Mouse (Mus musculus) MEL (cell line): ENCODE measurements around the gene Zbtb18. TPM values are rescaled to one million over a fixed set of nuclear protein-coding genes. Genes with fewer than 3 reads are reported as not detected.
A peak's percentile ranks its signal among the peaks of the same experiment; 100 is the strongest.

Experiments used
- DNase-seq: peaks from one replicate; pipeline ENCODE4 v3.0.0; 2011; ENCODE audit warnings: low read depth, low spot score
- H3K27ac ChIP-seq: 2 replicates; pipeline ENCODE4 v1.5.1; 2012; ENCODE audit warnings: low read depth, mild to moderate bottlenecking, control low read depth, low read length, moderate library complexity; ENCODE audit not compliant: control insufficient read depth
- H3K27me3 ChIP-seq, 2 experiments: fragments of 150-350 bp in 1 of 2; sonication (generic) in 1 of 2; 2 replicates each; pipeline ENCODE4 v1.6.1; 2012; ENCODE audit warnings: low read length in 2 of 2, mild to moderate bottlenecking in 2 of 2, improper control_type of control experiment in 1 of 2, moderate library complexity in 1 of 2; ENCODE audit not compliant: insufficient read depth in 2 of 2, control insufficient read depth in 1 of 2
- H3K36me3 ChIP-seq, 2 experiments: 2 replicates each; pipeline ENCODE4 v1.6.1; 2012 to 2014; ENCODE audit warnings: low read length in 2 of 2, improper control_type of control experiment in 1 of 2, inconsistent platforms in 1 of 2, mild to moderate bottlenecking in 1 of 2; ENCODE audit not compliant: insufficient read depth in 2 of 2, control insufficient read depth in 1 of 2
- H3K4me1 ChIP-seq, 2 experiments: fragments of 150-350 bp in 1 of 2; sonication (generic) in 1 of 2; 2 replicates each; pipeline ENCODE4 v1.6.1; 2012; ENCODE audit warnings: low read length in 2 of 2, improper control_type of control experiment in 1 of 2, mild to moderate bottlenecking in 1 of 2; ENCODE audit not compliant: insufficient read depth in 2 of 2, control insufficient read depth in 1 of 2
- H3K4me3 ChIP-seq, 2 experiments: fragments of 150-350 bp in 1 of 2; sonication (generic) in 1 of 2; 2 replicates each; pipeline ENCODE4 v1.5.1; 2012; ENCODE audit warnings: low read depth in 2 of 2, low read length in 2 of 2, mild to moderate bottlenecking in 2 of 2, moderate library complexity in 2 of 2, control low read depth in 1 of 2, improper control_type of control experiment in 1 of 2; ENCODE audit not compliant: control insufficient read depth in 1 of 2, insufficient read depth in 1 of 2
- H3K79me2 ChIP-seq: 2 replicates; pipeline ENCODE4 v1.6.1; 2012; ENCODE audit warnings: mild to moderate bottlenecking, low read length, moderate library complexity; ENCODE audit not compliant: control insufficient read depth, poor library complexity, insufficient read depth
- H3K9ac ChIP-seq: 2 replicates; pipeline ENCODE4 v1.6.1; 2012; ENCODE audit warnings: low read depth, mild to moderate bottlenecking, control low read depth, low read length, moderate library complexity; ENCODE audit not compliant: control insufficient read depth, poor library complexity, severe bottlenecking
- H3K9me3 ChIP-seq: fragments of 150-350 bp; sonication (generic); replicated peaks from 2 replicates; pipeline ENCODE4 v1.6.1; 2012; ENCODE audit warnings: mild to moderate bottlenecking, low read length, improper control_type of control experiment, moderate library complexity; ENCODE audit not compliant: insufficient read depth
- ELF1 ChIP-seq: IDR thresholded peaks from 2 replicates; pipeline ENCODE4 v1.6.1; 2014; ENCODE audit warnings: low read depth, mild to moderate bottlenecking, inconsistent platforms, low read length, improper control_type of control experiment, moderate library complexity
- ETS1 ChIP-seq: IDR thresholded peaks from 2 replicates; pipeline ENCODE4 v1.6.1; 2012; ENCODE audit warnings: low read depth, mild to moderate bottlenecking, inconsistent platforms, low read length, improper control_type of control experiment, moderate library complexity
- GABPA ChIP-seq: IDR thresholded peaks from 2 replicates; pipeline ENCODE4 v1.6.1; 2012; ENCODE audit warnings: low read depth, mild to moderate bottlenecking, inconsistent platforms, low read length, improper control_type of control experiment, moderate library complexity
- GATA1 ChIP-seq: IDR thresholded peaks from 2 replicates; pipeline ENCODE4 v1.6.1; 2011; ENCODE audit warnings: low read depth, low read length, improper control_type of control experiment
- HCFC1 ChIP-seq: IDR thresholded peaks from 2 replicates; pipeline ENCODE4 v1.6.1; 2012; ENCODE audit warnings: low read depth, mild to moderate bottlenecking, inconsistent platforms, low read length, improper control_type of control experiment, moderate library complexity
- MAX ChIP-seq: IDR thresholded peaks from 2 replicates; pipeline ENCODE4 v1.6.1; 2011; ENCODE audit warnings: low read length, improper control_type of control experiment
- NELFE ChIP-seq: IDR thresholded peaks from 2 replicates; pipeline ENCODE4 v1.6.1; 2011; ENCODE audit warnings: low read depth, low read length, improper control_type of control experiment
- POLR2AphosphoS2 ChIP-seq: IDR thresholded peaks from 2 replicates; pipeline ENCODE4 v1.6.1; 2011; ENCODE audit warnings: low read length, improper control_type of control experiment
- RAD21 ChIP-seq: IDR thresholded peaks from 2 replicates; pipeline ENCODE4 v1.6.1; 2011; ENCODE audit warnings: mild to moderate bottlenecking, low read depth, low read length, improper control_type of control experiment
- TAL1 ChIP-seq: IDR thresholded peaks from 2 replicates; pipeline ENCODE4 v1.6.1; 2012; ENCODE audit warnings: mild to moderate bottlenecking, inconsistent platforms, low read length, moderate library complexity, mixed read lengths
- TCF12 ChIP-seq: IDR thresholded peaks from 2 replicates; pipeline ENCODE4 v1.6.1; 2014; ENCODE audit warnings: low read depth, mild to moderate bottlenecking, inconsistent platforms, low read length, improper control_type of control experiment, moderate library complexity
- UBTF ChIP-seq: IDR thresholded peaks from 2 replicates; pipeline ENCODE4 v1.6.1; 2012; ENCODE audit warnings: low read depth, mild to moderate bottlenecking, inconsistent platforms, low read length, improper control_type of control experiment, moderate library complexity, borderline replicate concordance; ENCODE audit not compliant: insufficient read depth
- USF1 ChIP-seq: IDR thresholded peaks from 2 replicates; pipeline ENCODE4 v1.6.1; 2014; ENCODE audit warnings: low read depth, mild to moderate bottlenecking, inconsistent platforms, low read length, improper control_type of control experiment, moderate library complexity
- USF2 ChIP-seq, 2 experiments: IDR thresholded peaks; 2 replicates each; pipeline ENCODE4 v1.6.1; 2011 to 2012; ENCODE audit warnings: improper control_type of control experiment in 2 of 2, low read length in 2 of 2, borderline replicate concordance in 1 of 2, inconsistent platforms in 1 of 2, low read depth in 1 of 2, mild to moderate bottlenecking in 1 of 2; ENCODE audit not compliant: insufficient read depth in 1 of 2
- ZC3H11A ChIP-seq: IDR thresholded peaks from 2 replicates; pipeline ENCODE4 v1.6.1; 2012; ENCODE audit warnings: low read depth, mild to moderate bottlenecking, inconsistent platforms, low read length, improper control_type of control experiment
- ZKSCAN1 ChIP-seq: IDR thresholded peaks from 2 replicates; pipeline ENCODE4 v1.6.1; 2012; ENCODE audit warnings: low read depth, mild to moderate bottlenecking, inconsistent platforms, low read length, improper control_type of control experiment, moderate library complexity
- ZMIZ1 ChIP-seq: IDR thresholded peaks from 2 replicates; pipeline ENCODE4 v1.6.1; 2012; ENCODE audit warnings: low read depth, mild to moderate bottlenecking, inconsistent platforms, low read length, improper control_type of control experiment, moderate library complexity
- ZNF384 ChIP-seq: IDR thresholded peaks from 2 replicates; pipeline ENCODE4 v1.6.1; 2012; ENCODE audit warnings: low read depth, mild to moderate bottlenecking, inconsistent platforms, low read length, improper control_type of control experiment
- polyA plus RNA-seq, 2 experiments: library from polyadenylated mRNA; stranded (reverse) in 1 of 2; unstranded in 1 of 2; fragments of >175 nt in 1 of 2; fragments of >200 nt in 1 of 2; gene quantifications; 2 replicates each; pipeline versions ENCODE4 v1.2.1 to v1.2.4; 2012; ENCODE audit warnings: low replicate concordance in 2 of 2, low read depth in 1 of 2; ENCODE audit not compliant: insufficient read length in 2 of 2, insufficient read depth in 1 of 2, missing spikeins in 1 of 2
- total RNA-seq: library from RNA; depleted of rRNA; stranded (reverse); fragments of 300-350 nt; gene quantifications from 2 replicates; pipeline ENCODE4 v1.2.3, GENCODE M21; 2012

Gene Zbtb18
- total and polyA plus RNA-seq, 3 experiments: 15.6 to 23.8 TPM; not detected in 1

DNA sequence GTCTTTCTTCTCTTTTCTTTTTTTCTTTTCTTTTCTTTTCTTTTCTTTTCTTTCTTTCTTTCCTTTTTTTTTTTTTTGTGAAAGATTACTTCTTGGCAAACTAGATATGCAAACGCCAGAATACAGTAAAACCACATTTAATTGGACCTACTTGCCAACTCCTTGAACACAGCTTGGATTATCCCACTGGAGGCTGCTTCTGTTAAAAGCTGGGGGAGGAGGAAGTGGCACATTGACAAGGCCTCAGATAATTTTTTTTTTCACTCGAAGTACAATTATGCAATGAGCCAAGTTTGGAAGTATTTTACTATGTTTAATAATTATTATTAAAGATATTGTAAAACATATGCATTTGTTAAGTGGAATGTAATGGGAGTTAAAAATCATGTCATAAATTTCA, 17.4 kb downstream of the Zbtb18 start:
- no peak overlapping the region for H3K9ac ChIP-seq
- H3K27ac ChIP-seq: no peak overlapping the region
- DNase-seq: no peak
- H3K27me3 ChIP-seq: peaks cover 0 to 3% of the 10 kb centered on the region in 2 experiments; a peak in 2 of 4 replicates
- H3K9me3 ChIP-seq: no peaks in the 10 kb centered on the region
- no peaks in the 10 kb centered on the region for H3K36me3 ChIP-seq
- H3K4me3 ChIP-seq: no peak overlapping the region
- H3K79me2 ChIP-seq: no peaks in the 10 kb centered on the region
- no peaks in the 10 kb centered on the region for H3K4me1 ChIP-seq
- TF ChIP-seq UBTF: no peak
- no peak for TF ChIP-seq MAX
- TF ChIP-seq POLR2AphosphoS2: no peak
- no peak for TF ChIP-seq USF1
- TF ChIP-seq ZMIZ1: no peak
- no peak for TF ChIP-seq ZKSCAN1
- peak; percentile 42; the same call in 1 of the 2 replicates for TF ChIP-seq ZNF384

- Histone ChIP-seq H3K4me3 (no peak overlapping the region), H3K79me2 (no peaks in the 10 kb centered on the region), H3K27me3 (no peaks in the 10 kb centered on the region; a peak in 1 of 4 replicates), H3K9ac (no peak overlapping the region), H3K36me3 (peaks cover 0 to 7% of the 10 kb centered on the region in 2 experiments; a peak in 2 of 4 replicates), H3K9me3 (no peaks in the 10 kb centered on the region), H3K27ac (no peak overlapping the region), H3K4me1 (peaks cover 0 to 9% of the 10 kb centered on the region in 2 experiments; a peak in 3 of 4 replicates)
- no peak for DNase-seq
- TF ChIP-seq RAD21 (no peak), UBTF (no peak), ETS1 (no peak), USF2 (IDR thresholded peaks at IDR 0.05; ENCODE audit: borderline replicate concordance in 1 of 2, insufficient read depth in 1 of 2, low read depth in 1 of 2, low read length in 2 of 2) (no peak), POLR2AphosphoS2 (no peak), GABPA (no peak), ZC3H11A (no peak)
Measured at GRCm38 (mm10) chr1:177467150-177467549, 25.0 kb downstream of the Zbtb18 start.

DNA sequence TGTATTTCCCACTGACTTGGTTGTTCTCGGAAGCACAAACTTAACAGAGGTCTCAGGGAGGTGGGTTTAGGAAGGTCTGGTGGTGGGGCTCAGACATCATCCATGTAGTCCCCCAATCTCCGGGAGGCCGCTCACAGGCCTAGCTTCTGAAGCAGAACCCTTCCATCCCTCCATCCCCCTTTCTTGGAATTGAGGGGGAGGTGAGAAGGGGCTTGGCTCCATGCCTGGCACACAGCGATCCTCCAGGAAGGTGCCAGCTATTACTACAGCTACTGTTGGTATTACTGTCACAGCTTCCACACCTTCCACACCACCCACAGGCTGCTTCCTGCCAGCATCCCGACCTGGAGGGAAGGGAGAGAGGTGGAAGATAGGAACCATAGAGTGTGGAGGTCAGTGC, 26.3 kb downstream of the Zbtb18 start:
- Histone ChIP-seq H3K4me1 (peaks cover 0 to 9% of the 10 kb centered on the region in 2 experiments; a peak in 3 of 4 replicates), H3K4me3 (no peak overlapping the region), H3K27me3 (no peaks in the 10 kb centered on the region; a peak in 1 of 4 replicates)

More for the DNA sequence above, 26.3 kb downstream of the Zbtb18 start:
- Histone ChIP-seq H3K9me3 (no peaks in the 10 kb centered on the region), H3K79me2 (no peaks in the 10 kb centered on the region), H3K9ac (no peak overlapping the region), H3K36me3 (peaks cover 0 to 7% of the 10 kb centered on the region in 2 experiments; a peak in 2 of 4 replicates), H3K27ac (no peak overlapping the region)
- DNase-seq: no peak
- no peak for TF ChIP-seq POLR2AphosphoS2
- no peak for TF ChIP-seq ZMIZ1
- TF ChIP-seq GATA1: no peak
- TF ChIP-seq NELFE: no peak
- no peak for TF ChIP-seq HCFC1
- no peak for TF ChIP-seq ELF1
- TF ChIP-seq TAL1: no peak
- no peak for TF ChIP-seq ZC3H11A
- no peak for TF ChIP-seq TCF12
